Mouse (Mus musculus) E14TG2a.4 (cell line): ENCODE results near the gene Hs6st2.

Experiments
- H3K27me3 ChIP-seq: 2 replicates; pipeline ENCODE4 v1.6.1; 2014; ENCODE audit warnings: low read length, control low read depth; ENCODE audit not compliant: insufficient read depth
- H3K36me3 ChIP-seq: 2 replicates; pipeline ENCODE4 v1.6.1; 2014; ENCODE audit warnings: low read length, control low read depth; ENCODE audit not compliant: insufficient read depth
- H3K4me1 ChIP-seq: replicated peaks from 2 replicates; pipeline ENCODE4 v1.6.1; 2014; ENCODE audit warnings: low read depth, low read length, control low read depth
- H3K4me3 ChIP-seq: replicated peaks from 2 replicates; pipeline ENCODE4 v1.5.1; 2014; ENCODE audit warnings: mild to moderate bottlenecking, low read length
- H3K9me3 ChIP-seq: 2 replicates; pipeline ENCODE4 v1.6.1; 2014; ENCODE audit warnings: low read length, control low read depth
- CTCF ChIP-seq: conservative IDR thresholded peaks from 2 replicates; pipeline ENCODE4 v1.5.1; 2014; ENCODE audit warnings: low read length
- NANOG ChIP-seq: IDR thresholded peaks from 2 replicates; pipeline ENCODE4 v1.6.1; 2014; ENCODE audit warnings: borderline replicate concordance, low read length, mixed read lengths
- POU5F1 ChIP-seq: IDR thresholded peaks from 2 replicates; pipeline ENCODE4 v1.6.1; 2014; ENCODE audit warnings: low read length, borderline replicate concordance

Gene Hs6st2

DNA sequence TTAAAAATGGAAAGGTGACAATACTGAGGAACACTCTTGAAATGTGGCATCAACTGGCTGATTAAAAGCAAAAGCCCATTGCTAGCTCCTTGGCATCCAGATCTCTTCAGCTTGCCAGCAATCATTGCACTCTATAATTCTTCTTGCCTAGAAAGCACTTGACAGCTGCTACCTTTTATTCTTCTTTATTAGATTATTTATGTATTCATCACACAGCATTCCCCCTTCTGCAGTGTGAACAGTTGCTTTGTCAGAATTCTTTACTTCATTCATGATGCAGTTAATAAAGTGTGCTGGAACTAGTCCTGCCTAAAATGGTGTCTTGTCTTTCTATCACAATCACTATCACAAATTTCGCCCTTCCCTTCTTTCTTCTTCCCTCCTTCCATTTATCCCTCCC is 332.0 kb downstream of the Hs6st2 start:
- TF ChIP-seq NANOG (no peak), CTCF (no peak), POU5F1 (no peak)
- Histone ChIP-seq H3K36me3 (no peaks in the 10 kb centered on the region), H3K4me3 (no peak overlapping the region), H3K4me1 (no peaks in the 10 kb centered on the region), H3K9me3 (no peaks in the 10 kb centered on the region), H3K27me3 (no peaks in the 10 kb centered on the region)

DNA sequence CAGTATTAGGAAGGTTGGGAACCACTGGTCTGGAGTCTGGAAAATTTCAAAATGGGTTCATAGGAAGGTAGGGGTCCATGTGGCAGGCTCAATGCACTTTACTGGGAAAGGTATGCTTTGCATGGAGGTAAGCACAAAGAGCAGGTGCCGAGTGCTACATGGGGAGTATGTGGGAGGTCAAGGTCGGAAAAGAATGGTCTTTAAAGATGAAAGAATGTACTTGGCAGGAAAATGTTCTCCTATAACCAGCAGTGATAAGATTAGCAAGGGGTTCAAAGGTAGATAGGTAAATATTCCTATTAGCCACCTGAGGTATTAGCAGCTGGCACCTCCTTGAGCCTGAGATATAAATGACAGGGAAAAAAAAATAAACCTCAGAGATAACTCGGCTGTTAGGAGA is 338.1 kb downstream of the Hs6st2 start:
- no peak overlapping the region for H3K4me3 ChIP-seq

More for the DNA sequence above, 338.1 kb downstream of the Hs6st2 start:
- Histone ChIP-seq H3K36me3 (no peaks in the 10 kb centered on the region), H3K9me3 (no peaks in the 10 kb centered on the region), H3K27me3 (no peaks in the 10 kb centered on the region), H3K4me1 (no peaks in the 10 kb centered on the region)
- TF ChIP-seq CTCF (no peak), NANOG (no peak), POU5F1 (no peak)
